Mouse (Mus musculus): ENCODE results near the gene Klhdc3.

DNA sequence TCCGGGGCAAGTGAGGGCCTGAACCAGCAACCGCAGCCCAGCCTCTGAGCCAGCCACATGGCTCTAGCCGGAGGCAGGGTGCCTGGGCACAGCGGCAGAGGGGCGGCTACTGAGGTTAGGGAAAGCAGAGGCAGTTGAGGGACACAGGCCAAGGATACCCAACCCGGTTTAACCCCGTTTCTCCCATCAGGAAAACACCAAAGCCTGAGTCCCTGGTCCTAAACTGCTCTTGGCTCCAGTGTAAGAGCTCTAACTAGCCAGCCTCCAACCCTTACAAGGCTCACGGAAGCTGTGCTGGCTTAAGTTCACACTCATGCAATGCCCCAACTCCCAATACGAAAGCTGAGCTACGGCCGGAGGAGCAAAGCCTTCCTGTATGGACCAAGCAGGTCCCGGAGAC lies 56.1 kb downstream of the Klhdc3 start:
- TF ChIP-seq CTCF (IDR thresholded peaks at IDR 0.05; ENCODE audit: control insufficient read depth, insufficient read depth, insufficient read length) (no peak), CEBPB (IDR thresholded peaks at IDR 0.05; ENCODE audit: low read depth) (no peak), MYOD1 (IDR thresholded peaks at IDR 0.05; ENCODE audit: control insufficient read depth, insufficient read length, low read depth) (no peak), MAX (IDR thresholded peaks at IDR 0.05) (no peak), FOSL1 (IDR thresholded peaks at IDR 0.05; ENCODE audit: insufficient read depth, low read length, poor library complexity, severe bottlenecking) (no peak), USF1 (IDR thresholded peaks at IDR 0.05; ENCODE audit: low read depth) (no peak)

Measured in C2C12 (cell line).